Mouse (Mus musculus): ENCODE data around the gene Irf6. TPM values are rescaled to one million over a fixed set of nuclear protein-coding genes. Genes with fewer than 3 reads are reported as not detected.

The Irf6 gene
- 1.8 and 2.5 TPM in 2 replicates for polyA plus RNA-seq (2015; fragmentation: Nextera tagmentation; extraction: Ambion mirVana)

DNA sequence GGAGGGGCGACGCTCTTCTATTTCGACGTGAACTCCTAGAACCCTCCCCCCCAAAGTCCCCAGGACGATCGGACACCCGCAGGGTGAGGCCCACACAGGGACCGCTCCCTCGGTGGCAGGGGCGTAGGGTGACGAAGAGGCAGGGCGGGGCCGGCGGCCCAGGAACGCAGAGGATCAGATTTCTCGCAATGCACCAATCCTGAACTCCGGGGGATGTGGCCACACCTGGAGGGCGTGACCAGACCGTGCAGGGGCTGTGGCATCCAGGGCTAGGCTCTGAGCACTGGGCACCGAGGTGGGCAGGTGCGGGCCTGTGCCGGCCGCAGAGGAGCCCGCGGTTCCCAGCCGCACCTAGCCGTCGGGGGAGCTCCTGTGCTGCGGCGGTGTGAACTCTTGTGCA is at the start of gene Irf6:
Irf6 (plus strand) TSS at position 240 of the 400 bp plus-strand sequence.
- H3K4me3 ChIP-seq (replicated peaks): peak within 1 kb of the TSS; percentile 50
- no peak within 1 kb of the TSS for H3K27ac ChIP-seq
- WGBS (ENCODE audit: insufficient replicate concordance): 5% methylated on average over 30 of the region's 30 CpGs
- peaks cover 51% of the 10 kb centered on the region for H3K27me3 ChIP-seq
- no peak within 1 kb of the TSS for H3K9ac ChIP-seq
- DNase-seq: peak; percentile 43
- H3K4me1 ChIP-seq (replicated peaks): peaks cover 33% of the 10 kb centered on the region
- no peaks in the 10 kb centered on the region for H3K9me3 ChIP-seq (replicated peaks)
- peak; percentile 89 for ATAC-seq (ENCODE audit: low read depth)
- H3K4me2 ChIP-seq: peak within 1 kb of the TSS; percentile 57
- no peaks in the 10 kb centered on the region for H3K36me3 ChIP-seq

DNA sequence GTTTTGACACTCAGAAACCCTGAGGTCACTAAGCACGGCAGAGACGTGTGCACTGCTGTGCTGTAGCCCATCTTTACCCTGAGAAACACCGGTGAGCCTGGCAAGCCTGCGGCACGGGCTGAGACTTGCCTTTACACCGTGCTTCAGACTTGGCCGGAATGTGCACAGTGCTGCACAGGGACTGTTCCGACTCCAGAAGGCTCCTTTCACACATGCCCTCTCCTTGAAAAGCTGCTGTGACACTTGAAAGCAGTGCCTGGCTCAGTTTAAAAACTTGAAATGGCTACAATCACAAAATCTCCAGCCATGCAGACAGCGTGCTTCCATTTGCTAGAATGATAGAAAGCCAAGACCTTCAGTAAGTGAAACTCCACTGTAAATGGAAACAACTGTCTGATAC is 40.8 kb upstream of the Irf6 start:
- Histone ChIP-seq H3K4me2 (no peak overlapping the region), H3K4me3 (replicated peaks) (no peak overlapping the region), H3K4me1 (replicated peaks) (no peaks in the 10 kb centered on the region), H3K27ac (no peak overlapping the region), H3K9me3 (replicated peaks) (no peaks in the 10 kb centered on the region), H3K9ac (no peak overlapping the region), H3K27me3 (no peaks in the 10 kb centered on the region), H3K36me3 (peaks cover 98% of the 10 kb centered on the region)
- WGBS (ENCODE audit: insufficient replicate concordance): 88% methylated on average over 9 of the region's 9 CpGs
- DNase-seq (no peak), ATAC-seq (ENCODE audit: low read depth) (no peak)

DNA sequence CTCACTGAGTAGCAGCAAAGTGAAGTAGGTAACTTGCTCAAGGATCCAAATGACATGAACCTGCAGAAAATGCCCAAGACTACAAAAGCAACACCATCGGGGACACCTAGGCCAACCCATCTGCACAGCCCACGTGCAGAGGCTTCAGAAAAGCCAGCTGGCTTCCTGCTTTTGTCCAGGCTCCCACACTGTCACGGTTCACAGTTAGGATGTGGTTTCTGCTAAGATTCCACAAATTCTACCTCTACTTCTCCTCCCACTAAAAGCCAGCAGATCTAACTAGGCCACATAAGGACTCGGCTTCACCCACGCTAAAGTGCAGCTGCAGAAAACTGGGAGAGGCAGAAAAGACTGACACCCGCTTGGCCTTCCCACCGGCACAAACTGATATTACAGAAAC is 30.1 kb upstream of the Irf6 start:
- Histone ChIP-seq H3K4me1 (replicated peaks) (peaks cover 2% of the 10 kb centered on the region; the same call in 1 of the 2 replicates), H3K36me3 (peaks cover 87% of the 10 kb centered on the region), H3K4me2 (no peak overlapping the region), H3K9me3 (replicated peaks) (no peaks in the 10 kb centered on the region), H3K9ac (no peak overlapping the region), H3K27ac (no peak overlapping the region), H3K4me3 (replicated peaks) (no peak overlapping the region), H3K27me3 (no peaks in the 10 kb centered on the region)
- no peak for ATAC-seq (ENCODE audit: low read depth)
- DNase-seq: no peak
- 76% methylated on average over 7 of the region's 7 CpGs for WGBS (ENCODE audit: insufficient replicate concordance)

DNA sequence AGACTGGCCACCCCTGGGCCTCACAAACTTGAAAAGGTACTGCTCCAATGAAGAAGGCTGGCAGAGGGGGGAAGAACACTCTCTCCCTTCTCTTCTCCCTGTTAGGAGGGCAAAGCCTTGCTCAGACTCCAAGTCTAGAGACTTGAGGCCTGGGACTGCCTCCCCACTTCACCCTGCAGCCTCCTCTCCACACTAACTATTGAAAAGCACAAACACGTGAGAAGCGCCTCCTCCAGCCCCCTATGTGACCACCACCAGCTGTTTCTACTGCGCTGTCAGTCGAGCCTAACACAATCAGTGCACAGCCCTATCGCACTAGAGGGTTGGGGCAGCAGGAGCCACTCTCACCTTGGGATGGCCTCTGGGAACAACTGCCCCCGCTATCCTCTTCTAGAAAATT is 29.6 kb upstream of the Irf6 start:
- no peak overlapping the region for H3K27ac ChIP-seq
- no peak overlapping the region for H3K9ac ChIP-seq
- no peaks in the 10 kb centered on the region for H3K27me3 ChIP-seq
- peaks cover 86% of the 10 kb centered on the region for H3K36me3 ChIP-seq
- H3K4me1 ChIP-seq (replicated peaks): peaks cover 6% of the 10 kb centered on the region
- WGBS (ENCODE audit: insufficient replicate concordance): 77% methylated on average over 6 of the region's 6 CpGs
- ATAC-seq (ENCODE audit: low read depth) (no peak), DNase-seq (no peak)
- no peaks in the 10 kb centered on the region for H3K9me3 ChIP-seq (replicated peaks)
- H3K4me3 ChIP-seq (replicated peaks): no peak overlapping the region
- no peak overlapping the region for H3K4me2 ChIP-seq

DNA sequence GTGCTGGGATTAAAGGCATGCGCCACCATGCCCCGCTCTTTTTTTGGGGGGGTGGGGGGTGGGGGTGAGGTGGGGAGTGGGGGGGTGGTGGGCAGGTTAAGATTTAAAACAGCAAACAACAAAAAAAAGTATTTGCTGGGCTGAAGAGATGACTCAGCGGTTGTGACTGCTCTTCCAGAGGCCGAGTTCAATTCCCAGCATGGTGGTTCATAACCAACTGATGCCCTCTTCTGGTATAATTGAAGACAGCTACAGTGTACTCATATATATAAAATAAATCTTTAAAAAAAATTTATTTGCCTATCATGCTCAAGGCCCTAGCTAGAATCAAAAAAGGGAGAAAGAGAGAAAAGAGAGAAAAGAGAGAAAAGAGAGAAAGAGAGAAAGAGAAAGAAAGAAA is 27.1 kb upstream of the Irf6 start:
- Histone ChIP-seq H3K4me3 (replicated peaks) (no peak overlapping the region), H3K36me3 (peaks cover 62% of the 10 kb centered on the region), H3K9me3 (replicated peaks) (no peaks in the 10 kb centered on the region), H3K4me1 (replicated peaks) (peaks cover 20% of the 10 kb centered on the region), H3K9ac (no peak overlapping the region), H3K27me3 (no peaks in the 10 kb centered on the region), H3K4me2 (no peak overlapping the region), H3K27ac (no peak overlapping the region)
- ATAC-seq (ENCODE audit: low read depth) (no peak), DNase-seq (no peak)
- 69% methylated on average over 4 of the region's 4 CpGs for WGBS (ENCODE audit: insufficient replicate concordance)

DNA sequence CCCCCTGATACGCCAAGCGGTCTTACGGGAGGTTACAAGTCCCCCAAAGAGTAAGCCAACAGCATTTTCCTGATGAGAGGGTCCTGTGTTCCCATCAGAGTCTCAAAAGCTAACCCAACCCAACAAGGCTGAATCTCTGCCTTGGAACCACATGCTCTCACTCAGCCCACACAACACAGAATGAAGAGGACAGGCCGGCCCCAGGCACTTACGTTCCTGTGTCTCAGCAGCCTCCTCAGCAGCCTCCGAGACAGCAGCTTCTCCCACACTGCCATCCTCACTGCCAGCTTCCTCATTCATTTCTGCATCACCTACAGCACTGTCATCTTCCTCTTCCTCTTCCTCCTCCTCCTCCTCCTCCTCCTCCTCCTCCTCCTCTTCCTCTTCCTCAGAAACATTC is 24.9 kb upstream of the Irf6 start:
- Histone ChIP-seq H3K4me3 (replicated peaks) (no peak overlapping the region), H3K27ac (no peak overlapping the region), H3K4me2 (no peak overlapping the region), H3K4me1 (replicated peaks) (peaks cover 23% of the 10 kb centered on the region), H3K9me3 (replicated peaks) (no peaks in the 10 kb centered on the region), H3K36me3 (peaks cover 40% of the 10 kb centered on the region), H3K27me3 (no peaks in the 10 kb centered on the region), H3K9ac (no peak overlapping the region)
- DNase-seq (no peak), ATAC-seq (ENCODE audit: low read depth) (no peak)
- WGBS (ENCODE audit: insufficient replicate concordance): 88% methylated on average over 6 of the region's 6 CpGs

DNA sequence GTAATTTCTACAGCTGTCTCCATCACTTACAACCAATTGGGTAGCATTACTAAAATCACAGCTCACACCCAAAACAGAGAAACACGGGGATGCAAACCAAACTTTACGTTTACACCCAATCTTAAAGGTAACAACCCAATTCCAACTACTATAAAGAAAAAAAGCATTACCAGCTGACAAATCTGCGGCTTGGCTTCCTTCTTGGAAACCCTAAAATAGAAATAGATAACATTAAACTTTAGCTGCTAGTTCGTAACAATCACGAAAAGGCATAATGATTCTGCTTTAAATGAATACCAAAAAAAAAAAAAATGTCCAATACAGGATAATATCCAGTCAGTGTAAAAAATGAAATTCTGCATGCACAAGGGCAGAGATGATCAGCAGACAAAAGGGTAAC is 23.6 kb upstream of the Irf6 start:
- peak overlapping the region; percentile 90 for H3K4me2 ChIP-seq
- H3K9me3 ChIP-seq (replicated peaks): no peaks in the 10 kb centered on the region
- H3K9ac ChIP-seq: peak overlapping the region; percentile 88
- WGBS (ENCODE audit: insufficient replicate concordance): 11% methylated on average over 5 of the region's 5 CpGs
- no peak overlapping the region for H3K27ac ChIP-seq
- no peaks in the 10 kb centered on the region for H3K27me3 ChIP-seq
- H3K4me3 ChIP-seq (replicated peaks): peak overlapping the region; percentile 89
- ATAC-seq (ENCODE audit: low read depth) (no peak), DNase-seq (no peak)
- H3K4me1 ChIP-seq (replicated peaks): peaks cover 23% of the 10 kb centered on the region
- H3K36me3 ChIP-seq: peaks cover 29% of the 10 kb centered on the region

DNA sequence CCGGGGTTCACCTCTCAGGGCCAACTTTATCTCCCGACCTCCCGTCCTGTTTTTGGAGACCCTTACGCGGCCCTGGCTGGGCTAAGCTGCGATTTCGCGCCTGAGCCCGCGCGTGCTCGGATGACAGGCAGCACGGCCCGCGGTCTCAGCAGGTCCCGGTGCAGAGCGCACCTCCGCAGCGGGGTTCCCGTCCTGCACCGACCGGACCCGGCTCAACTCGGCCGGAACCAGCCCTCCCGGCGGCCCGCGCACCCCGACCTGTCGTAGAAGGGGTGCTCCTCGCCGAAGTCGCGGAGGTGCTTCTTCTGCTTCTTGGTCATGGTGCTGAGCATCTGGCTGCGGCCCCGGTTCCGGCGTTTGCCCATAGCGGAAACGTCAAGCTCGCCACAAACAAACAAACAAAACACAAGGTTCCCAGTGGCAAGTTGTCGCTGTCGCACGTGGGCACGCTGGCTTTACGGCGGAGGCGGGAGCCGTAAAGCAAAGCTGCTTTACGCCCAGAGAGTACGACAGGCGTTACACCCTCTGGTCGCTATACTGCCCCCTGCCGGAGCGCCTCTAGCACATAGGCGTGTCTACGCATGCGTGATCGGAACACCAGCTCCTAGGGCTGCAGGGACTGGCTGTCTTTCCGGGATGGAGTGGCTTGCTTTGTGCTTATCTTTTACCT is 23.0 kb upstream of the Irf6 start, which contains the start of gene Diexf:
Diexf (minus strand) TSS at position 487 of the 670 bp plus-strand sequence.
- Histone ChIP-seq H3K9ac (peak within 1 kb of the TSS; percentile 88), H3K4me3 (replicated peaks) (peak within 1 kb of the TSS; percentile 89), H3K9me3 (replicated peaks) (no peaks in the 10 kb centered on the region), H3K4me1 (replicated peaks) (peaks cover 23% of the 10 kb centered on the region), H3K27me3 (no peaks in the 10 kb centered on the region), H3K36me3 (peaks cover 24% of the 10 kb centered on the region), H3K4me2 (peak within 1 kb of the TSS; percentile 90), H3K27ac (peak within 1 kb of the TSS; percentile 47; the same call in 1 of the 2 replicates)
- DNase-seq (peak; percentile 97), ATAC-seq (ENCODE audit: low read depth) (peak; percentile 93)
- WGBS (ENCODE audit: insufficient replicate concordance): under 1% methylated on average over 61 of the region's 61 CpGs

DNA sequence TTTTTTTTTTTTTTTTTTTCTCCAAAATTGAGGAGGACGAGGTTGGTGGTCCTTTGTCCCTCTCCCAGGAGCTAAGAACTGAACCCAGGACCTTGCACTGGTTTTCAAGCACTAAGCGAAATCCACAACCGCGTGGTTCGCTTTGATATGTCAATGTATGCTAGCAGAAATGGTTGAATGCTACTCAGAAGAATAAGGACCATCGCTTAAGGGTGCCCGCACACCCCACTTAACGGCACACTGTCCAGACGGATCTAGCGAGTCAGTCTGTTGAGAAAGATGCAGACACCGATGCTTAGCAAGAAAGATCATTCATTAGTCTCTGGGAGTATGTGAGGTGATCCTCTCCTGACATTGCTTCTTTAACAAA is 22.5 kb upstream of the Irf6 start:
- peaks cover 21% of the 10 kb centered on the region for H3K36me3 ChIP-seq
- ATAC-seq (ENCODE audit: low read depth) (no peak; the same call in 1 of the 2 replicates), DNase-seq (no peak)
- WGBS (ENCODE audit: insufficient replicate concordance): 32% methylated on average over 11 of the region's 11 CpGs
- peak overlapping the region; percentile 60 for H3K4me2 ChIP-seq
- H3K4me3 ChIP-seq (replicated peaks): peak overlapping the region; percentile 89
- H3K9ac ChIP-seq: peak overlapping the region; percentile 40; the same call in 1 of the 2 replicates
- 0 out of 2 replicates have a peak overlapping the region, but pooled peaks have one; percentile 19 for H3K27ac ChIP-seq
- peaks cover 23% of the 10 kb centered on the region for H3K4me1 ChIP-seq (replicated peaks)
- H3K9me3 ChIP-seq (replicated peaks): no peaks in the 10 kb centered on the region
- H3K27me3 ChIP-seq: 0 out of 2 replicates have a peak, but pooled peaks cover 1% of the 10 kb centered on the region

DNA sequence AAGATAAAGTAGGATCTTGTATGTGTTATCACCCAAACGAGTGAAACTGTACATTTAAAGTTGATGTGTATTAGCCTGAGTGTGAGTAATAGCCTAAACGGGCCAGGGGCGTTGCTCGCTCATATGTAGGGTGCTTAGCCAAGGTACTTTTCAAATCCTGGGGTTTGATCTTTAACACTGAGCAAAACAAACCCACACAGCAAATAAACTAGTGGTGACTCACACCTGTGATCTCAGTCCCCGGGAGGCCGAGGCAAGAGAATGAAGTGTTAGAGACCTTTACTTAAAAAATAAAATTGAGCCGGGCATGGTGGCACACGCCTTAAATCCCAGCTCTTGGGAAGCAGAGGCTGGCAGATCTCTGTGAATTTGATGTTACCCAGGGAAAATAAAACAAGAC is 22.1 kb upstream of the Irf6 start:
- DNase-seq: no peak
- H3K4me3 ChIP-seq (replicated peaks): peak overlapping the region; percentile 89; the same call in 1 of the 2 replicates
- H3K4me1 ChIP-seq (replicated peaks): peaks cover 23% of the 10 kb centered on the region
- no peaks in the 10 kb centered on the region for H3K9me3 ChIP-seq (replicated peaks)
- 0 out of 2 replicates have a peak, but pooled peaks cover 3% of the 10 kb centered on the region for H3K27me3 ChIP-seq
- ATAC-seq (ENCODE audit: low read depth): no peak
- 0 out of 2 replicates have a peak overlapping the region, but pooled peaks have one; percentile 19 for H3K27ac ChIP-seq
- peak overlapping the region; percentile 60 for H3K4me2 ChIP-seq
- 72% methylated on average over 8 of the region's 8 CpGs for WGBS (ENCODE audit: insufficient replicate concordance)
- no peak overlapping the region for H3K9ac ChIP-seq
- H3K36me3 ChIP-seq: peaks cover 19% of the 10 kb centered on the region

DNA sequence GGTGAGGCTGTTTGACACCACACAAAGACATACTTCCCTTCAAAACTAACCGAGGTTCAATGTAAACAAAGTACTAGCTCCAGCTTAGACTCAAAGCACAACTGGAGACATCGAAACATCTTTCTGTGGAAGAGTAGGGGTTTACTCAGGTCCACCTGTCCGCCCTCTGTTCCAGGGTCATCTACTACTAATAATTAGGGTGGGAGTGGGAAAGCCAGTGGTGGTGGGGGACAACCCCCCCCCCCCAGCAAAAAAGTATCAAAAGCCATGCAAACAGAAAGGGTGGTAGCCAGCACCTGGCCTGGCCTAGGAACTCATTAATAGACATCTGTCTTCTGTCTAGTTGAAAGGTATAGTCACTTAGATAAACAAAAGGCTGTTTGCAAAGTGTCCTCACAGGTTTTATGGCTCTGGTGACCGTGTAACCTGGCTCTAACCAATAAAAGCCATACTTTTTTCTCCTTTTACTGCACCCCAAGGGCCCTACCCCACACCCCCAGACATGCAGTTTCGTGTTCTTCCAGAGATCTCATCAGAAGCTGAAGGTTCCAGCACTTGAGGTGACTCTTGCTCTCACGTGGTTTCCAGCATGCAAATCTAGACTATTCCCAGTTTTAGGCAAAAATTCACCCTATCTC is 21.5 kb upstream of the Irf6 start:
- no peak overlapping the region for H3K9ac ChIP-seq
- no peak overlapping the region for H3K27ac ChIP-seq
- peaks cover 18% of the 10 kb centered on the region for H3K36me3 ChIP-seq
- WGBS (ENCODE audit: insufficient replicate concordance): 65% methylated on average over 6 of the region's 6 CpGs
- H3K4me2 ChIP-seq: no peak overlapping the region
- peaks cover 23% of the 10 kb centered on the region for H3K4me1 ChIP-seq (replicated peaks)
- H3K4me3 ChIP-seq (replicated peaks): no peak overlapping the region
- ATAC-seq (ENCODE audit: low read depth) (no peak), DNase-seq (no peak)
- H3K9me3 ChIP-seq (replicated peaks): no peaks in the 10 kb centered on the region
- 0 out of 2 replicates have a peak, but pooled peaks cover 3% of the 10 kb centered on the region for H3K27me3 ChIP-seq
